Mouse (Mus musculus) lung, adult 18-20 months (tissue): ENCODE measurements around the gene Rtf2.

Experiments
- DNase-seq, 2 experiments: peaks; one replicate each; pipeline ENCODE4 v3.0.0; 2022; ENCODE audit warnings: mixed read lengths in 2 of 2

Rtf2 gene

DNA sequence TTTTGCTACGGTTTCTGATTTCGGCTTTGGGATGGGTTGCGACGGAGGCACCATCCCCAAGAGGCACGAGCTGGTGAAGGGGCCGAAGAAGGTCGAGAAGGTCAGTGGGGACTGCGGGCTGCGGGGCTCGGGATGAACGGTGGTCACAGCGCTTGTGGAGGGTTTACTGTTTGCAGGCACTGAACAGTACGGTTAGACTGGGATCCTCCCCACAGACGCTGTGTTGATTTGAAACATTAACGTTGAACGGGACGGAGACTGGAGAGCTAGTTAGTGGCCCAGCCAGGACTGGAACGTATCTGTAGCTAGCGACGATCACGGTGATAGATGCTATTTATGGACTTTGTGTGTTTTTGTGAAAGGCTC is 267 bp downstream of the Rtf2 start:
- no peak for DNase-seq

- peak; percentile 18 to 19 for DNase-seq
Observed at GRCm38 (mm10) chr2:172441176-172441575, 820 bp downstream of the Rtf2 start.

- no peak for DNase-seq
Observed at GRCm38 (mm10) chr2:172445617-172446016, 5.3 kb downstream of the Rtf2 start.

GRCm38 (mm10) chr2:172447317-172447716 is 7.0 kb downstream of the Rtf2 start:
- no peak for DNase-seq

DNA sequence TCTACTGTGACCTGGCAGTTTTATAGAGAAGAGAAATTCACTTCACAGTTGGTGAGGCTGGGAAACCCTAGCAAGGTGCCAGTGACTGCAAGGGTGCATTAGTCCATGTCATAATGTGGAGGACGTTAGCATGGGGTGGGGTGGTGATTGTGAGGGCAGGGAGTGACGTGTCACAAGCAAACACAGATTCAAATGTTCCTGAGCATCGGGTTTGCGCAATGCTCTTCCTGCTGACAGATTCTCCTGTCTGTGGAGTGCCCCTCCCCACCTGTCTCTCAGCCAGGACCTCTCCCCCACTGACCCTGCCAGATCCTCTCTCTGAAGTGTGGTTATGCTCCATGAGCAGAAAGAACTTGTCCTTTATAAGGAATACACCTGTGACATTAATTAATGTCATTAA is 8.0 kb downstream of the Rtf2 start:
- no peak for DNase-seq

- DNase-seq: no peak
Observed at GRCm38 (mm10) chr2:172450640-172451039, 10.3 kb downstream of the Rtf2 start.

DNA sequence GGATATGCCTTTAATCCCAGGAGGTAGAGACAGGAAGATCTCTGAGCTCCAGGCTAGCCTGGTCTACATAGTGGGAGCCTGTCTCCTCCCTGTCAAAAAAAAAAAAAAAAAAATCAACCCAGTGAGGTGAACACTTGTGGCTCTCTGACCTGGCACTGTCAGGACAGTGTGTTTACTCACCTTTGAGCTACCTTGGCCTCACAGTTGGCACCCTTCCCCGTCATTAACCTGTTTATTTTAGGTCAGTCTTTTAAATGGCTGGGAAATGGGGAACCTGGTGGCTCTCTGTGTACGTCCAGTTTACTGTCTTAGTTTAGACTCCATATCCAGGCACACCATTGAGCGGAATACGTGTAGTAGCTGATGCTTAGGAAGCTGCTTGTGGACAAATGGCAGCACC is 11.7 kb downstream of the Rtf2 start:
- no peak for DNase-seq

DNA sequence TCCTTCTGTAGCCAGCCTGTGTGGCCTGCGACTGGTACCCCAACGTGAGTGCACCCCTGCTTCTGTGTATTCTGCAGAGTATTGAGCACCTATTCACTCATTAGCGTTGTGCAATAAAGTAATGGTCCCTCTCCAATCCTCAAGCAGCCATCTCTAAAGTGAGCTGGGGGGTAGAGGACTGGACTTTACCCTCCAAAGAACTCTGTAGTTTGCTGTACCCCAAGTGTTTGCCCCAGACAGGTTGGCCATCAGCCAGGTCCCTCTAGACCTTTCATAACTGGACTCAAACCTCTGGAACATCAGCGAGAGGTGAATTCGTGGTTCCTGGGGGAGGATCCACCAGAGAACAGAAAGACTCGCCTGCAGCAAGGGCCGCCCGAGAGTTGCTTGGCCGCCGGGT is 12.1 kb downstream of the Rtf2 start:
- DNase-seq: no peak

DNA sequence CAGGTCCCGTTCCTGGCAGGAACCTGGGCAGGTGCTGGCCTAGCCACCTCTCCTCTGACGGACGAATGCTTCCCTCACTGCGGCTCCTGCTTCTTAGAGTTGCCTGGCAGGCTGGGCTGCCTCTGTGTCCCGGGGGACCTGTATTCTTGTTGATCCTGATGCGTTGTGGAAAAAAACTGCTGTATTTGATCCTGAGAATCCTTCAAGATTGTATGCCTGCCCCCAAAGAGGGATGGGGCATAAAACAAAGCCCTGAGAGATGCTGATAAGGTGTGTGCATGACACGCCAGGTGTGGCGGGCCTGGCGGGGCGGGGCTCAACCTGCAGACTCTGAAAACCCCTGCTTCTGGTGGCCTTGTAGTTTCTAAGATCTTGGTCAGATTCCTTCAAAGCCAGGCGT is 18.1 kb downstream of the Rtf2 start, which contains the start of gene Gcnt7:
TSS of gene Gcnt7 (minus strand) at position 101 of the 400 bp plus-strand sequence.
- no peak for DNase-seq

- DNase-seq: no peak
Observed at GRCm38 (mm10) chr2:172460647-172461046, 20.3 kb downstream of the Rtf2 start.

DNA sequence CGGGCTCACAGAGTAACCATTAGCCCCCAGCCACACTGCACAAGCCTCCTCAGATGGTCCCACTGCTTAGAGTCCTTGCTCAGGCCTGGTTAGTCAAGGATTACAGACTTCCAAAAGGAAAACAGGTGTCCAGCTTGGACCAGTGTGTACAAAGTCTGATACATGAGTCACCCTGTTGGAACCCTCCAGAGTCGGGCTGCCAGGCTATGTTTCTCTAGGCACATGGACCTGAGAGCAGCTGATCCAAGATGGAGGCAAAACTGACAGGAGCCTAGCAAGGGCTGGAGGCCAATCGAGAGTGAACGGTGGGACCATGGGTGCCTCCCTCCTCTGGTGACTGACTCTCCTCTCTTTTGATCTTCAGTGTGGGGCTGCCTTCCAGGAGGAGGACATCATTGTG is 22.5 kb downstream of the Rtf2 start:
- DNase-seq: no peak

DNA sequence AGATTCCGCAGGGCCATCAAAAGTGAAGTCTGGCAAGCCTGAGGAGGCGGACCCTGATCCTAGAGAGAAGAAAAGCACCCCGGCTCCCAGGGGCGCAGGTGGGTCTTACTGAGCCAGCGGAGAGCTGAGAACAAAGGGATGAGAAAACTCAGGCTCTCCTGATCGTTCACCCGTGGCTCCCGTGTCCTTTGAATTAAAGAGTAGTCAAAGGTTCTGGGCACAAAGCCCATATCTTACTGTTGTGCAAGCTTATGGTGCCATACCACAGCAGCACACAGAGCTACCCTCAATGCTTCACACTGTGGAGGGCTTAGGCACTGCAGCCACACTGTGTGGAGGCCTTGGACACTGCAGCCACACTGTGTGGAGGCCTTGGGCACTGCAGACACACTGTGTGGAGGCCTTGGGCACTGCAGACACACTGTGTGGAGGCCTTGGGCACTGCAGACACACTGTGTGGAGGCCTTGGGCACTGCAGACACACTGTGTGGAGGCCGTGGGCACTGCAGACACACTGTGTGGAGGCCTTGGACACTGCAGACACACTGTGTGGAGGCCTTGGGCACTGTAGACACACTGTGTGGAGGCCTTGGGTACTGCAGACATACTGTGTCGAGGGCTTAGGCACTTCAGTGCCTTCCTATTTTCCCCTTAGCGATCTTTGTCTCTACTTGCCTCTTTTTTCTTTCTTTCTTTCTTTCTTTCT is 26.2 kb downstream of the Rtf2 start:
- no peak for DNase-seq

DNA sequence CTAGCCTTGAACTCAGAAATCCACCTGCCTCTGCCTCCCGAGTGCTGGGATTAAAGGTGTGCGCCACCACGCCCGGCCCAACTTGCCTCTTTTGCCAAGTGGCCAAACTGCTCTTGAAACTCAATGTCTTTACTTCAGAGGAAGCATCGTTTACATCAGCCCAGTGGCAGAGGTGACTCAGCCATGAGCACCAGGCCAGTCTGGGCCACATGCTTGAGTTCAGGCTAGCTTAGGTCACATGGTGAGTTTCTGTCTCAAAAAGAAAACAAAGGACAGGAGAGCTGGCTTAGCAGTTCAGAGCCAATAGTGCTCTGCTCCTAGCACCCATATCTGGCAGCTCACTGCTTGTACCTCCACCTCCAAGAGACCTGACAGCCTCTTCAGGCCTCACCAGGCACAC is 26.9 kb downstream of the Rtf2 start:
- no peak for DNase-seq

DNA sequence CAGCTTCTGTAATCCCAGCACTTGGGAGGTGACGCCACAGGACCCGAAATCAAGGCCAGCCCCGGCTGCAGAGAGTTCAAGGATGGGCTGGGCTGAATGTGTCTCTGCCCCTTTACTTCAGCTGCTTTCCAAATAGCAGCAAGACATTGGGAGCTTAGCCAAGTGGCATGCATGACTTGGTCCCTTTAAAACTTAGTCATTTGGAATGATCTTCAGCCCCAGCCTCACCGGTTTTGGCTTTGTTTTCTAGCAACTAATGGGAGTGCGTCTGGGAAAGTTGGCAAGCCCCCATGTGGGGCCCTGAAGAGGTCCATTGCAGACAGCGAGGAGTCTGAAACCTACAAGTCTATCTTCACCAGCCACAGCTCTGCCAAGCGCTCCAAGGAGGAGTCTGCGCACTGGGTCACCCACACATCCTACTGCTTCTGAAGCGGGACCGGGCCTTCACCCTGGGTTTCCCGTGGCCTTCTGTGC is 28.0 kb downstream of the Rtf2 start:
- DNase-seq: peak in 1 of 2 experiments; percentile 21

DNA sequence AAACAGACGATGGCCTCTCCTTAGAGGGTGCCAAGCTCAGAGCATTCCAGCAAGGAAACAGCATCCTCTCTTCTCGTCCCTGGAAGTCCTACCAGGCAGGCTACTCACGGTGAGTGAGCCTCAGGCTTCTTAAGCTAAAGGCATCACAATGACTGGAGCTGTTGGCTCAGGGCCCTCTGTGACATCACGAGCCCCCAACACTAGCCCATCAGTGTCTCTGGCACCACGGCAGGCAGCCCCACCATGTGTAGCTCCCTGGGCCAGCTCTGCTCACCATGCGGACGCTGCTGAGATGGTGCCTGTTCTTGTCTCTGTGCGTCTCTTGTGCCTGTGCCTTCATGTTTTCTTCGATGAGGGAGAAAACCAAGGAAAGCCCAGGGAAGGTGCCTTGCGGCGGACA is 32.0 kb downstream of the Rtf2 start, which contains the start of gene Fam209:
TSS of gene Fam209 (plus strand) at position 203 of the 400 bp plus-strand sequence.
- DNase-seq: no peak

DNA sequence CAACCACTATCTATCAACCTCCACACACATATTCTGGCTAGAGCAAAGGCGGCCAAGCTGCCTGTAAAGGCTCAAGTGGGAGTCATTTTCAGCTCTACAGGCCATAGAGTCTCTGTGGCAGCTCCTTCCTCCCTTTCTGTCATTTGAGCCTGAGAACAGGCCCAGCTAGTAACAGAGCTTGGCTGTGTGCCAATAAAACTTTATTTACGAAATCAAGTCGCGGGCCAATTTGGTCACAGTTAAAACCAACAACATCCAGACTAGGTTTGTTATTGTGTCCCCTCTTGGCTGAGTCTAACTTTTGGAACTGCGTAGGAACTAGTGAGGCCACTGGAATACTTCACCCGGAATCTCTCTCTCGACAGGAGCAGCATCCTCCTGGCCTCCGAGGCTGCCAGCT is 33.2 kb downstream of the Rtf2 start:
- DNase-seq: peak in 1 of 2 experiments; percentile 18

DNA sequence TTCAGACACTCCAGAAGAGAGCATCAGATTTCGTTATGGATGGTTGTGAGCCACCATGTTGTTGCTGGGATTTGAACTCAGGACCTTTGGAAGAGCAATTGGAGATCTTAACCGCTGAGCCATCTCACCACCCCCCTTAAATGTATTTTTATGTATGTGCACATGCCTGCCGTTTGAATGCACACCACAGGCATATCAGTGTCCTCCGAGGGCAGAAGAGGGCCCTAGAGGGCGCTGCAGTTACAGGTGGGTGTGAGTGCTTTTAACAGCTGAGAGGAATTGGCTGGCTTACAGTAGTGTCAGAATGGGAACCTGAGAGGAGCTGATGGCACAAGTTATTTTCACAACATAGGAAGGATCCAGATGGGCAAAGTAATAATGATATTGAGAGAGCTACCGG is 34.6 kb downstream of the Rtf2 start:
- peak in 1 of 2 experiments; percentile 5 for DNase-seq

- no peak for DNase-seq
Observed at GRCm38 (mm10) chr2:172476707-172477260, 36.4 kb downstream of the Rtf2 start.

- no peak for DNase-seq
Observed at GRCm38 (mm10) chr2:172477350-172477749, 37.0 kb downstream of the Rtf2 start.

DNA sequence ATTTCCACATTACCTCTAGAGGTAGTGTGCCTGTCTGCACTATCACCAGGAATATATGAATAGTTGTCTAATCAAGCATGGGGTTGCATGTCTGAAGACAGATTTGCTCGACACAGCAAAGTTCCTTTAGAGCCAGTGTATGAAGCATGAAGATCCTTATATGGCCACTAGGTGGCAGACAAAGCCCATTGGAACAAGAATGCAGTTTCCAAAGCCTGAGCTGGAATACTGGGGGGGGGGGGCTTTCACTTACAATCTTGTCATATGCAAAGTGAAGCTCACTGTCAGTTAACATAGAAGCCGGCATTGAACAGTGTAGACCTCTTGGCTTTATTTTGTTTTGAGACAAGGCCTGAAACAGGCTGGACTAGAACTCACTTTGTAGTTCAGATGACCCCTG is 37.5 kb downstream of the Rtf2 start:
- peak; percentile 14 to 25 for DNase-seq

DNA sequence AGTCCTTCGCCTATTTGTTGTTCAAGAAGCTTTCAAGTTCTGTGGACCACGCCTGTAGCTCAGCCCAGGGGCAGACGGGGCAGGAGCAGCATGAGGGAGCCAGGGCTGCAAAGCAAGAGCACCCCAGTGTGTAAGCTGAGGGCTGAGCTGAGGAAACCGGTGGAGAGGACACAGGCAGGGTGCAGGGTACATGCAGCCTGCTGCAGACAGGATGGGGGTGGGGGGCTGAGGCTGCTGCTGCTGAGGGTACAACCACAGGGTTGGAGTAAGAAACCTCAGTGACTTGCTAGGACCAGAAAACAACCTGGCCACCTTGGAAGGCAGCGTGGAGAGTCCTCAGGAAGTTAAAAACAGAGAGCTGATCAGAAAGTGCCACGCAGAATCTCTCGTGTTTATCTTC is 39.9 kb downstream of the Rtf2 start:
- no peak for DNase-seq

DNA sequence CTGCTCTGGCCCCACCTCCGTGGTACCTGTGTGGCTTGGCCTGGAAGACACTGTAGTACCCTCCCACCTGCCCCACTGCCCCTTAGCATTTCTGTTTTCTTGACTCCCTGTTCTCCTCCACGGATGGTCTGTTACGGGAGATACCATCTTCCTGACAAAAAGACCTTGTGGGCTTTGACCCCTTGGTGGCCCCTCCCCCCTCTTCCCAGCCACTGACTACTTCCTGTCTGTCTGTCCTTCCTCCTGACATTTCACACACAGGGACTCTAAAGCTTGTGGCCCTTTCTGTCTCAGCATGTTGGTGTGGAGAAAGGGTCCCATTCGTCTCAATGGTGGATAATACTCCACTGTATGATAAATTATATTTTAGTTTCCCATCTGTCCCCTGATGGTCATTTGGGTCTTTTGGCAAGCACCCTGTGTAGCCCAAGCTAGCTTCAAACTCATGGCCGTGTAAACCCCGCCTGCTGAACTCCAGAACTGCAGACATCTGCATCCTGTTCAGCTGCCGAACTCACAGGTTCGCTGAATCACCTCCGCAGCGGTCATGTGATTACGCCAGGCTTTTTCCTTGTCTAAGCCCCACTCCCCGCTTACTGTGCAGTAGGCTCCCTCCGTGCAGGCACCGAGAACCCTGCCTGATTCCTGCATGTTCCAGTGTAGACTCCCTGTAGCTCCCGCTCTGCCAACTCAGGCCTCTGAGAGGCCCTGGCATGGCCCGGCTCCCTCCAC is 41.5 kb downstream of the Rtf2 start:
- no peak for DNase-seq

- no peak for DNase-seq
Observed at GRCm38 (mm10) chr2:172483766-172484413, 43.5 kb downstream of the Rtf2 start.
